Mouse (Mus musculus) spleen, postnatal 0 days (tissue): ENCODE results near the gene Serpina1e. TPM values are rescaled to one million over a fixed set of nuclear protein-coding genes. Genes with fewer than 3 reads are reported as not detected.

ENCODE experiments used
- polyA plus RNA-seq: library from polyadenylated mRNA; unstranded; fragments of >200 nt; fragmentation: Nextera tagmentation; extraction: Ambion mirVana; gene quantifications from 2 replicates; pipeline ENCODE4 v1.2.1, GENCODE M21; 2015

Gene Serpina1e
- 0.79 and 2.2 TPM in 2 replicates for polyA plus RNA-seq

DNA sequence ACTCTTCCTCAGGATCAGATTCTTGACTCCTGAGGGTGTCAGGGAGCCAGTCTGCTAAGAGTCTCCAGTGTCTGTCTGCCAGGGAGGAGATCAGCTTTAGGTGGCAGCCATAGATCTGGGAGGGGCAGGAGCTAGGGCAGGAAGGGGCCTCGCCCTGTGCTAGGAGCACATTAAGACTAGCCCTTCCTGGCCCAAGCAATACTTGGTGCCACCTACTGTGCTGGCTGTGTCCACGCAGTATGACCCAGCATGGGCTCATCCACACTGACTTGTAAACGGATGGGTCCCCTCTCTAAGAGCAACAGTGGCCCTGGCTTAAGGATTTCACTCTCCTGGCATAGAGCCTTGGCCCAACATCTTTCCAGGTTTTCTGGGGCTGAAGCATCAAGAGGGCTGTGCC, at the start of gene Serpina1e:
Gene Serpina1e (minus strand): TSS at position 178 of the 400 bp plus-strand sequence.

DNA sequence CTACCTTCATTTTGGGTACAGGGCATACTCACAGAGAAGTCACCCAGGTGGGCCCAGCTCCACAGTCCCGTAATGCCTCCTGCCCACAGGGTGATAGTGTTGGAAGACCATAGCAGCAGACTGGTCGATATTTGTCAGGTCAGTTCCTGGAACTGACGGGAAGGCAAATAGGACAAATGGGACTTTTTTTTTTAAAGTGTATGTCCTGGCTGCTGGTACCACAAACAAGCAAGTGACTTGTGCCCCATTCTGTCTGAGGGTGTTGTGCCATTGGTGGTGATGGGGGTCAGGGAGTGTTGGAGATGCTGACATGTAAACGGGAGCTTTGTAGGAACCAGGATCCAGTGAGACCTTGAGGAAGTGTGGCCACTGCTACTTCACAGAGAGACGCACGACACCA, 31.1 kb upstream of the Serpina1e start, which contains the start of gene Serpina11:
Gene Serpina11 (minus strand): TSS at position 101 of the 400 bp plus-strand sequence.

DNA sequence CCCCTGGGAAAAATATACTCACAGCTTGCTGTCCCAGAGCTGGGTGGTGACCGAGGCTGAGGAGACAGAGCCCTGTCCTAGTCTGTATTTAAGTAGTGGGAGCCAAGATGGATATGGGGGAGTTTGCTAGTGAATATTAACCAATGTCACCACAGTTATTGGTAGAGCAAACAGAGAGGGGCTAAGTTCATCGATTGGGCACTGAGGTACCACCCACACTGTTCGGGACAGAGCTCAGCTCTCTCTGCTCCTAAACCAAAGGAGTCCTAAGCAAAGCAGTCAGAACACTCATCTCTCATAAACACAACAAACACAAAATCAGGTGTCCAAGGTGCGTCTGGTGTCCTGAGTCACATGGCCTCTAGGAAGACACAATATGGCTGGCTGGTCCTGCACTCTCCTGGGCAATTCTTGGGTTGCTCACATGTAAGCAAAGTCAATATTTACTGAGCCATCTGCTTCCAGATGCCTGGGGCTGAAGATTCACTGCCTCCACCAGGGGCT, 53.9 kb downstream of the Serpina1e start, which contains the start of gene Serpina1c:
Gene Serpina1c (minus strand): TSS at position 51 of the 504 bp plus-strand sequence.

Other genes with a start within 250 kb of the Serpina1e start
- 0.55 and 1.5 TPM in 2 replicates for gene Serpina1d, start 185.4 kb downstream of the Serpina1e start, polyA plus RNA-seq
- gene Serpina1b, start 128.6 kb downstream of the Serpina1e start, polyA plus RNA-seq = 0.57 and 1.8 TPM in 2 replicates
- 0.47 and 0.59 TPM in 2 replicates for gene Serpina1a, start 95.4 kb downstream of the Serpina1e start, polyA plus RNA-seq
- 0.23 and 0.35 TPM in 2 replicates for gene Serpina1c, start 54.1 kb downstream of the Serpina1e start, polyA plus RNA-seq
- 0.13 TPM in 1 of 2 replicates, not detected in the other for gene Serpina11, start 31.0 kb upstream of the Serpina1e start, polyA plus RNA-seq
- gene Serpina9, start 54.8 kb upstream of the Serpina1e start, polyA plus RNA-seq = 0.04 TPM in 1 of 2 replicates, not detected in the other
- not detected in 2 replicates for gene Serpina12, start 85.5 kb upstream of the Serpina1e start, polyA plus RNA-seq
- gene Serpina5, start 142.1 kb upstream of the Serpina1e start, polyA plus RNA-seq = not detected in 2 replicates
- gene Serpina3a, start 153.7 kb upstream of the Serpina1e start, polyA plus RNA-seq = not detected in 2 replicates
- 0.35 and 0.69 TPM in 2 replicates for gene Serpina3b, start 169.0 kb upstream of the Serpina1e start, polyA plus RNA-seq
- 0.07 TPM in 2 replicates for gene Serpina3c, start 194.9 kb upstream of the Serpina1e start, polyA plus RNA-seq